Mouse (Mus musculus): ENCODE data around the gene Pik3ip1.

GRCm38 (mm10) chr11:3389996-3390395, 59.8 kb downstream of the Pik3ip1 start:
- no peak for TF ChIP-seq CTCF (conservative IDR thresholded peaks at IDR 0.05; ENCODE audit: insufficient read depth, insufficient read length, low read depth, low read length)
- TF ChIP-seq POLR2A (IDR thresholded peaks at IDR 0.05; ENCODE audit: low read depth, low read length): no peak

All from kidney, adult 2 months (tissue).